Mouse (Mus musculus) cerebellum, postnatal 14 days (tissue): ENCODE measurements around the gene Agbl4.

Experiments
- DNase-seq, 2 experiments: peaks; one replicate each; pipeline ENCODE4 v3.0.0; 2021; ENCODE audit warnings: mixed read lengths in 2 of 2

The Agbl4 gene

DNA sequence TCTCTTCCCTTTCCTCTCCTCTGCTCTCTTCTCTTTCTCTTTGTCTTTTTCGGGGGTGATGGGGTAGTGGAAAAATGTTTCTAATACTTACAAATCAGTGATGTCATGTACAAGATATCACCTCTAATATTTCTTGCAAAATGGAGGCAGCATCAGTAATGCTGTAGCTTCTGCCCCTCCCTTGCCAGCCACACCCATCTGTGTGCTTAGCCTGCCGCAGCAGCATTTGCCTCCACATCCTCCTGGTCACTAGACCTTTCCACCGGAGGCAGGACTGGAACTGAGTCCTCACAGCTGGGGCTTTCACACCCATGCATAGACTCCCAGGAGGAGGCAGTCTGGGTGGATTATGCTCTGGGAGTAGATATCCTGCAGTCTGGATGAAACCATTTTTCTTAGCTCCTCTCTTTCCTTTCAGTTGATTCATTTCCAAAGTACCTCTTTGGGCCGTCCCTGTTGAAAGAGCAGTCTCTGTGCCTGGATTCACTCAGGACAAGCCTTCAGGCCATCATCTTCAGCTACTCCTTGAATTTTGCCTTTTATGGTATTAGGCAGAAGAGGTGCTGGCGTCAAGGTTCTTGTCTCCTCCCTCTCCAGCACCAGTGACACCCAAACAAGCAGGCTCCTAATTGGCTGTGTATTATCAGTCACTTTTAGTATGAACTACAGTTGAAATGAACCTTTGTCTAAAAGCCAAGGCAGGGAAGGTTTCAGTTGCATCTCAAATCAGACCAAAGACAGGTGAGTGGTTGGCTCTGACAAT lies 1105.7 kb downstream of the Agbl4 start:
- DNase-seq = no peak

DNA sequence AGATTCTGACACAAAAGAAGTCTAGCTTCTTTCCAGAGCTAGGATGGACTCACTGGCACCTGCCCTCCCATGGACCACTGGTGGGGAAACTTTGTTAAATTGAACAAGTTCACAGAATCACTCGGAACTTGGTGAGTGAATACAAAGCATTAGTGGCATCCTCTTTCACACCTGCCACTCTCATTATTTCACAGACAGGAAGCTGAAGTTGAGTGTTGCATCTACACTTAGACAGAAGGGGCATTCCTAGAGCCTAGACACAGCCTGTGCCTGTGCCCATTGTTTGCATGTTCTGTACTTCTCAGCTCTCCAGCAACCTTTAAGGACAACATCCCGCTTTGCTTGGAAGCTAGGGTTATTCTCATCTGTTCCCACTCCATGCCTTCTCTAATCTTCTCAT lies 1107.5 kb downstream of the Agbl4 start:
- no peak for DNase-seq

DNA sequence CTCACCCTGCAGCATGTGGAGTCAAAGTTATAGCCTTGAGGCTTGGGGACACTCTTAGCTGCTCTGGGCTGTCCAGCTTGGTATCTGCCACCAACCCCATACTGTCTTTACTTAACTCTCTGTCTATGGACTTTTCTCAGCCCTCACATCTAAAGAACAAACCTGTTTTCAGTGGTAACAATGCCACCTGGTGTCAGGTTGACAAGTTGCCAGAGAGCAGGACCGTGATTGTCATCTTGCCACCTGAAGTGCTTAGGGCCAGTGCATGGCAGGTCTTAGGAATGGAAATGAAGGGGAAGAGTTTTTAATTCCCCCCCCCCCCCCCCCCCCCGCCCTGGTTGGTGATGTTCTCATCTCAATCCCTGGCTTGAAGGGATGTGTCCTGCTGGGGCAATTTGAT lies 1112.7 kb downstream of the Agbl4 start:
- DNase-seq = peak; percentile 13 to 16

GRCm38 (mm10) chr4:111513921-111514320 lies 1116.5 kb downstream of the Agbl4 start:
- no peak for DNase-seq

- DNase-seq = no peak
Measured at GRCm38 (mm10) chr4:111516136-111516535, 1118.7 kb downstream of the Agbl4 start.

- no peak for DNase-seq
Measured at GRCm38 (mm10) chr4:111517063-111517792, 1119.8 kb downstream of the Agbl4 start.

DNA sequence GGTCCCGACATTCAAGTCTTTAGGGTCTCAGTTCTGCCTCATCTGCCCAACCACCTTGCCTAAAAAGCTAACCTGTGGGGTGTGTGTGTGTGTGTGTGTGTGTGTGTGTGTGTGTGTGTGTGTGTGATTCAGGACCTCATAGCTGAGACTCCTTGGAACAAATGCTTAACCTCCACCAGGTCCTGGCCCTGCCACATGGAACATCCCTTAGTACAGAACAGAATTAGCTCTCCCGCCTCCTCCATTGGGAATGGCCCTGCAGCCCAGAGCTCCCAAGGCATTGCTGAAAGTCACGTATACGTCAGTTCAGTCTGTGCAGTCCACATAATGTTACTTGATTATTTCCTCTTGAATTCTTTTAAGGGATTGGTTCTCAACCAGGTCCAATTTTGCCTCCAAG lies 1120.7 kb downstream of the Agbl4 start:
- no peak for DNase-seq

DNA sequence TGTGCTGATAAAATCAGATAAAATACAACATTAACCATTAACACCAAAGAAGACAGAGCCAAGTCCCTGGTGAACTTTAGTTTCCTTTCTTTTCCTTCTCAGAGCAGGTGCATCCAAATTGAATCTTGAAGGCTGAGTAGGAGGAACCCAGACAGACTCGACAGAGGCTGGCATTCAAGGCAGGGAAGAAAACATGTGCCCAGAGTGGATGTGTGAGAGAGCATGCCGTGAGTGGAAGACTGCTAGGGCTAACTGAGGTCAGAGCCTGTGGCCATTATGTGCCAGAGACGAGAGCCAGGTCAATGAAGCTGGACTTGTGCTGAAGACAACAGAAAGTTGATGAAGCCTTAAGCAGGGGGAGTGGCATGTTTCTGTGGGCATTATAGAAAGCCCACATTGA lies 1121.8 kb downstream of the Agbl4 start:
- no peak for DNase-seq

- no peak for DNase-seq
Measured at GRCm38 (mm10) chr4:111520006-111520405, 1122.5 kb downstream of the Agbl4 start.

DNA sequence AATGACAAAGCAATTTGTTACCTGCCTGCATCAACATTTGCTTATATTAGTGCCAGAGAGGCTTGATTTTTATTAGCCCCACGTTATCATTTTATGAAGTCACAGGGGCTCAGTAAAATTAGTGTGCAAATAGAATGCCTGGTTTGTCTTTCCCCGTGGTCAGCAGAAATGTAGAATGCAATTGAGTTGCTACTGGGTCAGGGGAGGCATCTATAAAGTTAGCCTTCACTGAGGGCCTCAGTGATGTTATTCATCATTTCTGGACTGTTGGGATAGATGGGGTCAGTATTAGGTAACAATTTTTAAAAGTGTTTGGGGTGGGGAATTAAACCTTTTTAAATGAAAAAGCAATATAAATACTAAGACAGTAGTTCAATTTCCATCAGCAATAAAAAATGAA lies 1125.5 kb downstream of the Agbl4 start:
- DNase-seq = no peak

DNA sequence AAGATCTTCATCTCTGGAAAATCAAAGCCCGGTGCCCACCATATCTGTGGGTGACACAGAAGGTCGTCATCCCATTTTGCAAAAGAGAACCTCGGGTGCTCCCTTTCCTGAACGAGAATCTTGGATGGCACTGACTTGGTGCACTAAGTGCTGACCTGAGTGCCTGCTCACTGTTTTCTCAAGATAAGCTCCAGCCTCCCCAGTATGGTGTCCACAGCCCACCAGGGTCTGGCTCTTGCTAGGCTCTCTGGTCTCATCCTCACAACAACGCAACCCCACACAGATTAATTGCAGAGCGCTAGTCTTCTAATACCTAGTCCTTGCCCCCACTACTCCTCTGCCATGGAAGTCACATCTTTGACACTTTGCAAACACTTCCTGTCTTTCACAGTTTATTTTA lies 1131.5 kb downstream of the Agbl4 start:
- no peak for DNase-seq

- DNase-seq = no peak
Measured at GRCm38 (mm10) chr4:111529996-111530395, 1132.5 kb downstream of the Agbl4 start.

- DNase-seq = no peak
Measured at GRCm38 (mm10) chr4:111530537-111530936, 1133.1 kb downstream of the Agbl4 start.

- DNase-seq = no peak
Measured at GRCm38 (mm10) chr4:111544684-111545083, 1147.2 kb downstream of the Agbl4 start.

DNA sequence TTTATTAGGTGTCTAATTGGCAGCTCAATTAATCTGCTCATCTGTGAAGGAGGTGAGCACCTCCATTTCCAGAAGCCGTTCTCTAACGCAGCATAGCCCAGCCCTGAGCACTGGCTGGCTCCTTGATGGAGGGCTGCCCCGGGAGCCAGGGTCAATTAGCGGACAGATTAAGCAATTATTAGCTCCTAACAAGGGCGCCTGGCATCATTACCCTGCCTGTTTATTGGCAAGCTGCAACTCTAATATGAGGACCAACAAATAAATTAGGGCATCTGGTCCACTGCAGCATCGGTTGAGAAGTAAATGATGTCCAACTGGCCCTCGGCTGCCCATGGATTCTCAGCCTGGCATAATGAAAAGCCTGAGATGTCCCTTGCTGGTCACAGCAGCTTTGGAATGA lies 1148.5 kb downstream of the Agbl4 start:
- DNase-seq = peak in 1 of 2 experiments; percentile 23

GRCm38 (mm10) chr4:111555426-111555825 lies 1158.0 kb downstream of the Agbl4 start:
- DNase-seq = peak; percentile 16 to 55

- no peak for DNase-seq
Measured at GRCm38 (mm10) chr4:111577087-111577773, 1179.8 kb downstream of the Agbl4 start.

- no peak for DNase-seq
Measured at GRCm38 (mm10) chr4:111579115-111579862, 1181.8 kb downstream of the Agbl4 start.

DNA sequence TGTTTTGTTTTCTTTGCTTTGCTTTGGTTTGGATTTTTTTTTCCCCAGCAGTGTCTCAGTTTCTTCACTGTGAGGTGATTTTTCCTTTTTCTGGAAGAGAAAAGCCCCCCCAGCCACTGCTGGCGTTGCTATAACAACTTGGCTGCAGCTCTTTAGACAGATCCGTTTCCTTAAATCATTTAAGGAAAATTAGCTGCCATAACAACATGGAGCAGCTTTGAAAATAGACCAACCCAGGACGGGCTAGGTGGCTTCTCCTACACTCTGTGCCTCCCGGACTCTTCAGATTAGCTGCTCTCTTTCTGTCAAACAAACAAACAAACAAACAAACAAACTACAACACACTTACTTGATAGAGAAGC lies 1182.4 kb downstream of the Agbl4 start:
- DNase-seq = no peak

- DNase-seq = no peak
Measured at GRCm38 (mm10) chr4:111580239-111580638, 1182.8 kb downstream of the Agbl4 start.

DNA sequence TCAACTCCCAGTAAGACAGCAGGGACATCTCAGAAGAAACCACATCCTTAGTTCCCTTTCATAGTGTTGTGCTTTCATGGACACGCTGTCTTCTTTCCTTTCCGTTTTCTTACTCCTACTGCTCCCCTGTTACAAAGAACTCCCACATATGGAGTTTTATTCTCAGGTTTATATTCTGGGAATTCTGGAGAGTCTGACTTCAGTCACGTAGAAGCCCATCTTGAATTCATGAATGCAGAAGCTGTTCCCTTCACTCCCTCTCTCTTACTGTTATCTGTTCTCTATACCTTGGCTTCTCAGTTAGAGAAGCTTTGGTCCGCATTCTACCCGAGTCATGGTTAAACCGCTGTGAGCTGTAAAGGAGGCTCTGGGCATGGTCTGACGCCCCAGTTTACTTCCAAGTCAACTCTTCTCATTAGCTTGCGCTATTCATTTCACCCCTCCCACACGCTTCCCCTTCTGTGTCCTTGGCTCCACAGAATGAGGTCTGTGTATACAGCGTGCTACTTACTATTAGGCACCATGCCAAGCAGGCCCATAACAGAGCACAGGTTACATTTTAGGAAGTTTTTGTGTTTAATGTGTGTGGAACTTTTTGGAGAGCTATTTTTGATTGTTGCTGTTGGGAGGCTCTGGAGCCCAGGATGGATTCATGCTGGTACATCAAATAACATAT lies 1186.2 kb downstream of the Agbl4 start:
- no peak for DNase-seq

DNA sequence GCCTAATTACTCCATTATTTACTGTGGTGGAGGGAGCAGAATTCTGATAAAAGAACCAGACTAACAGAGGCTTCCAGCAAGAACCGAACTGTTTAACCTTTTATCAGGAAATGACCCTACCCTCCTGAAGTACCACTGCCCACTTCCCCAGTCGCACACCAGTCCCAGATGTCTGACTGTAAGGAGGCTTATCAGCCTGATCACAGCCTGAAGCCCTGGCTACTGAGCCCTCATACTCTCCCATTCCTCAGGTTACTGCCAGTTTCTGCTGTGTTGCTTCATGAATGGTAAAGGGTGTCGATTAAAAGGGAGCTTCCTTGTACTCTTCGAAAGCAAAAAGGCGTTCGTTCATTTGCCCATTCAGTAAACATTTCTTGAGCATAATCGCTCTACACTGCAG lies 1186.8 kb downstream of the Agbl4 start:
- no peak for DNase-seq

- DNase-seq = no peak
Measured at GRCm38 (mm10) chr4:111588211-111588610, 1190.8 kb downstream of the Agbl4 start.
